Comparison of ENCODE assay signal across 8 mouse cellular contexts in genomic region chr6:6577741-6578284, GRCm38 (mm10). TPM values are rescaled to one million over a fixed set of nuclear protein-coding genes. Genes with fewer than 3 reads are reported as not detected.
DNase-seq lines count a peak whose midpoint lies in the region; ATAC-seq lines count a peak whose summit lies in the region.

No protein-coding gene starts in this region.

- 3% methylated on average over 17 of the region's 17 CpGs for WGBS in kidney, embryonic 14.5 days
- 6% methylated on average over 17 of the region's 17 CpGs for WGBS in hindbrain, embryonic 10.5 days
- under 1% methylated on average over 12 of the region's 17 CpGs for WGBS in macrophage (ENCODE audit: missing documents)

- H3K79me2 ChIP-seq in macrophage (ENCODE audit: inconsistent target), result peaks cover 53% of the 10 kb centered on the region

- H3K27ac ChIP-seq in kidney, embryonic 14.5 days (ENCODE audit: low read depth, low read length), result peak overlapping the region; percentile 93
- H3K27ac ChIP-seq in brown adipose tissue, adult 24 weeks (replicated peaks; ENCODE audit: low read depth, low read length), result peak overlapping the region; percentile 93
- H3K27ac ChIP-seq in hindbrain, embryonic 10.5 days, result peak overlapping the region; percentile 97
- H3K27ac ChIP-seq in macrophage, result peak overlapping the region; percentile 91

- H3K4me1 ChIP-seq in kidney, embryonic 14.5 days (ENCODE audit: control insufficient read depth, insufficient read depth, low read length), result peaks cover 8% of the 10 kb centered on the region; the same call in 1 of the 2 replicates
- peaks cover 3% of the 10 kb centered on the region for H3K4me1 ChIP-seq in brown adipose tissue, adult 24 weeks (ENCODE audit: control insufficient read depth, insufficient read depth, insufficient read length, low read length)
- peaks cover 13% of the 10 kb centered on the region for H3K4me1 ChIP-seq in hindbrain, embryonic 10.5 days (replicated peaks)

- peak overlapping the region; percentile 43 for H3K4me2 ChIP-seq in kidney, embryonic 14.5 days (replicated peaks; ENCODE audit: low read depth, low read length)

- no peaks in the 10 kb centered on the region for H3K9me3 ChIP-seq in kidney, embryonic 14.5 days (ENCODE audit: control insufficient read depth, low read length)
- H3K9me3 ChIP-seq in hindbrain, embryonic 10.5 days, result 0 out of 2 replicates have a peak, but pooled peaks cover 3% of the 10 kb centered on the region

- H3K27me3 ChIP-seq in kidney, embryonic 14.5 days (ENCODE audit: control insufficient read depth, insufficient read depth, low read length), result no peaks in the 10 kb centered on the region
- H3K27me3 ChIP-seq in hindbrain, embryonic 10.5 days (ENCODE audit: insufficient read depth, poor library complexity, severe bottlenecking), result no peaks in the 10 kb centered on the region

- ATAC-seq in kidney, embryonic 14.5 days (ENCODE audit: low FRiP score, low TSS enrichment), result peak; percentile 74

- peak overlapping the region; percentile 95 for H3K4me3 ChIP-seq in kidney, embryonic 14.5 days (ENCODE audit: low read length)
- peak overlapping the region; percentile 99 for H3K4me3 ChIP-seq in brown adipose tissue, adult 24 weeks (ENCODE audit: insufficient read depth, low read depth, low read length)
- H3K4me3 ChIP-seq in hindbrain, embryonic 10.5 days, result peak overlapping the region; percentile 94
- H3K4me3 ChIP-seq in macrophage (ENCODE audit: inconsistent target), result peak overlapping the region; percentile 92

- intact Hi-C loops in left cerebral cortex, postnatal 36 days (cut with DNase I), result loop anchor here (5.0 to 10.0 kb wide), 2 partner anchors 284 to 573 kb away; partner anchors contain the start of gene Dlx6

- peak overlapping the region; percentile 97 for H3K9ac ChIP-seq in kidney, embryonic 14.5 days (ENCODE audit: low read depth, low read length)

- peaks cover 4% of the 10 kb centered on the region; the same call in 1 of the 2 replicates for H3K36me3 ChIP-seq in kidney, embryonic 14.5 days (ENCODE audit: control insufficient read depth, insufficient read depth, low read length)
- H3K36me3 ChIP-seq in hindbrain, embryonic 10.5 days, result peaks cover 17% of the 10 kb centered on the region
- no peaks in the 10 kb centered on the region for H3K36me3 ChIP-seq in macrophage (ENCODE audit: inconsistent target)

- DNase-seq in kidney, adult 9 months, result no peak
- no peak for DNase-seq in hindbrain, embryonic 10.5 days (ENCODE audit: low spot score)
- DNase-seq in ovary, postnatal 36 days (ENCODE audit: low spot score), result no peak
- DNase-seq in left cerebral cortex, postnatal 36 days (ENCODE audit: low spot score in 2 of 2), result no peak
- DNase-seq in adrenal gland, postnatal 36 days, result no peak

RNA-seq across cellular contexts. Expression of gene Sem1, which starts 0.7 kb away (rescaled TPM):
- 256 and 375 TPM in 2 replicates for polyA plus RNA-seq in kidney, embryonic 14.5 days (2014; fragmentation: Nextera tagmentation; extraction: Ambion mirVana)
- polyA plus RNA-seq in brown adipose tissue, adult 24 weeks (2012; ENCODE audit: insufficient read depth, insufficient read length, missing spikeins), result 128 and 161 TPM in 2 replicates
- 248 and 258 TPM in 2 replicates for polyA plus RNA-seq in hindbrain, embryonic 10.5 days (2016; fragmentation: Nextera tagmentation; extraction: Ambion mirVana)
- 10 to 100 TPM; 42.7 to 94.0 (median 66.9) TPM for total RNA-seq in macrophage (2018; cell fraction: chromatin; rRNA removed)
- 100 to 1,000 TPM; 113 to 144 (median 127) TPM for total RNA-seq in macrophage (2018; cell fraction: cytosol; rRNA removed)
- total RNA-seq in macrophage (2018; cell fraction: nucleus; rRNA removed), result 100 to 1,000 TPM in 1 of 26 experiments, 10 to 100 TPM in 25; 50.3 to 103 (median 80.1) TPM
- polyA plus RNA-seq in macrophage (2018), result 100 to 130 TPM (median 120 TPM) in 3 replicates
- 10 to 100 TPM; 41.6 to 46.6 TPM for total RNA-seq in left cerebral cortex, postnatal 36 days (2021)
- total RNA-seq in adrenal gland, postnatal 36 days (2021), result 10 to 100 TPM; 71.8 to 73.4 TPM
